Mouse (Mus musculus) intestine, embryonic 14.5 days (tissue): ENCODE data around the gene Pnkd. TPM values are rescaled to one million over a fixed set of nuclear protein-coding genes. Genes with fewer than 3 reads are reported as not detected.
A peak's percentile ranks its signal among the peaks of the same experiment; 100 is the strongest.

Source experiments
- ATAC-seq: fragments of 200-750 bp; cut with Nextera tagmentation; replicated peaks from 2 replicates; pipeline ENCODE4 v1.8.0; 2017; ENCODE audit warnings: low read depth, moderate number of reproducible peaks, moderate TSS enrichment, moderate library complexity; ENCODE audit not compliant: low FRiP score, low TSS enrichment
- DNase-seq: peaks from one replicate; pipeline ENCODE4 v3.0.0-alpha.2; 2018; ENCODE audit warnings: low spot score
- H3K27ac ChIP-seq: fragments of 300-500 bp; sonication (generic); 2 replicates; pipeline ENCODE4 v1.5.1; 2014; ENCODE audit warnings: low read depth, mild to moderate bottlenecking, control low read depth
- H3K27me3 ChIP-seq: fragments of 300-500 bp; sonication (generic); replicated peaks from 2 replicates; pipeline ENCODE4 v1.6.1; 2014; ENCODE audit warnings: low read length, control low read depth; ENCODE audit not compliant: control insufficient read depth, insufficient read depth
- H3K36me3 ChIP-seq: fragments of 300-500 bp; sonication (generic); 2 replicates; pipeline ENCODE4 v1.6.1; 2014; ENCODE audit warnings: low read length, control low read depth; ENCODE audit not compliant: control insufficient read depth, insufficient read depth
- H3K4me1 ChIP-seq: fragments of 300-500 bp; sonication (generic); replicated peaks from 2 replicates; pipeline ENCODE4 v1.6.1; 2014; ENCODE audit warnings: low read length, control low read depth, mixed read lengths; ENCODE audit not compliant: control insufficient read depth, insufficient read depth
- H3K4me2 ChIP-seq: fragments of 300-500 bp; sonication (generic); 2 replicates; pipeline ENCODE4 v1.6.1; 2014; ENCODE audit warnings: low read length
- H3K4me3 ChIP-seq: fragments of 300-500 bp; sonication (generic); 2 replicates; pipeline ENCODE4 v1.5.1; 2014; ENCODE audit warnings: low read depth, low read length, control low read depth, mixed read lengths
- H3K9ac ChIP-seq: fragments of 300-500 bp; sonication (generic); 2 replicates; pipeline ENCODE4 v1.6.1; 2014; ENCODE audit warnings: mild to moderate bottlenecking, low read length
- H3K9me3 ChIP-seq: fragments of 300-500 bp; sonication (generic); 2 replicates; pipeline ENCODE4 v1.6.1; 2016; ENCODE audit warnings: low read length, control low read depth; ENCODE audit not compliant: control insufficient read depth
- WGBS: fragments of 180-500 bp; shearing (Covaris S2); extraction: QIAGEN DNeasy Blood & Tissue Kit; methylation state at CpG from one replicate; pipeline ENCODE4 v1.1.7; 2014; 5-methylcytosine and 5-hydroxymethylcytosine counted together
- polyA plus RNA-seq: library from polyadenylated mRNA; unstranded; fragments of >200 nt; fragmentation: Nextera tagmentation; extraction: Ambion mirVana; gene quantifications from 2 replicates; pipeline ENCODE4 v1.2.1, GENCODE M21; 2014

Gene Pnkd
- polyA plus RNA-seq: 139 and 142 TPM in 2 replicates

DNA sequence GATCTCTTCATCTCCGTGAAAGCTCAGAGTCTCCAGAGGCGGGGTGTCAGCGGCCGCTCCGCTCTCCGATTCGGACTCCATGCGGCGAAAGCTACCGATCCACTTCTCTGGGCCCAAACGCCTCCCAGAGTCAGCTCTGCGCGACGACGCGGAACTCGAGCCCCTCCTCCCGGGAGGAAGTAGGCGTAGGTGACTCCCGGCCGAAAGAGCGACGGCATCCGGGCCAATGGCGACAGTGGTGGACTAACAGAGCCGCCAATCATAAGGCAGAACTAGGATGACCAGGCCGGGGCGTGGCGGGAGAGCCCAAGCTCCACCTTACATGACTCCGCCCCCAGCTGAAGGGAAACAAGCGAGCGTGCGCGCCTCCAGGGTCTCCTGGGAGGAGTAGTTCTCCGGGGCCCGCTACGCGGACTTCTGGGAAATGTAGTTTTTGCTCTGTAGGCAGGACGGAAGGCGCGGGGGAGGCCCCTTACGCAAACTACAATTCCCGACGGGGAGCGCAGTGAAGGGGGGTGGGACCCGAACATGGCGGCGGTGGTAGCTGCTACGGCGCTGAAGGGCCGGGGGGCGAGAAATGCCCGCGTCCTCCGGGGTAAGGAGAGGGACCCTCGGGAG, at the start of gene Pnkd, which contains the start of gene Aamp:
TSS of gene Pnkd (plus strand) at position 388 of the 618 bp plus-strand sequence.
TSS of gene Aamp (minus strand) at position 196 of the 618 bp plus-strand sequence.
- Histone ChIP-seq H3K9ac (peak within 1 kb of the TSS; percentile 72), H3K4me1 (peaks cover 30% of the 10 kb centered on the region), H3K27me3 (no peaks in the 10 kb centered on the region), H3K9me3 (no peaks in the 10 kb centered on the region), H3K4me3 (peak within 1 kb of the TSS; percentile 70), H3K4me2 (peak within 1 kb of the TSS; percentile 93), H3K36me3 (peaks cover 58% of the 10 kb centered on the region), H3K27ac (peak within 1 kb of the TSS; percentile 64; the same call in 1 of the 2 replicates)
- DNase-seq (peak; percentile 97), ATAC-seq (peak; percentile 96)
- WGBS: under 1% methylated on average over 56 of the region's 56 CpGs

DNA sequence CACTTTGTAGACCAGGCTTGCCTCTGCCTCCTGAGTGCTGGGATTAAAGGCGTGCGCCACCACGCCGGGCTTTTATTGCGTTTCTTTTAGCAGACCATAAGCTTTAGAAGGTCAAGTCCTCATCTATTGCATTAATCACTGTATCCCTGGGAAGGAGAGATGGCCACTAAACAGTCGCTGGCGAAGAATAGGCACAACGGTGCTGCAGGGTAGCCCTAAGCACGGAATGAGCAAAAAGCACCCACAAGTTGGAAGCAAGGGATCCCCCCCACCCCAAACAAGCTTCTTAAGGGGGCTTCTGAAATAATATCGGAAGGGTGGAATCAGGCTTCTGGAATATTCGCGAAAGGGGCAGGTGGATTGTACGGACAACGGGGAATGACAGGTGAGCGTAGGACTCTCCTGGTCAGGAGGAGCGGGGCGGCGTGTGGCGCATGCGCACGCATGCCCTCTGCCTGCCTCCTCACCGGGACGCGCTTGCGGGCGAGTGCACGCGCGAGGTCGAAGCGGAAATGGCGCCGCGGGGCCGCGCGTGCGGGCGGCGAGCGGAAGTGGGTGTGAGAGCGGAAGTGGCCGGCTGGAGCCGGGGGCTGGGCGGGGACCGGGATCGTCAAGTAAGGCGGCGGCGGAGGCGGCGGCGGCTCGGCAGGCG, 48.7 kb upstream of the Pnkd start, which contains the start of gene Arpc2:
TSS of gene Arpc2 (plus strand) at position 147 of the 652 bp plus-strand sequence.
- peak within 1 kb of the TSS; percentile 74 for H3K4me2 ChIP-seq
- no peaks in the 10 kb centered on the region for H3K36me3 ChIP-seq
- ATAC-seq (peak; percentile 92), DNase-seq (peak; percentile 97)
- H3K27me3 ChIP-seq: no peaks in the 10 kb centered on the region
- WGBS: 1% methylated on average over 47 of the region's 55 CpGs
- peaks cover 36% of the 10 kb centered on the region for H3K4me1 ChIP-seq
- H3K4me3 ChIP-seq: peak within 1 kb of the TSS; percentile 99
- peak within 1 kb of the TSS; percentile 95 for H3K9ac ChIP-seq
- no peaks in the 10 kb centered on the region for H3K9me3 ChIP-seq
- peak within 1 kb of the TSS; percentile 91 for H3K27ac ChIP-seq

DNA sequence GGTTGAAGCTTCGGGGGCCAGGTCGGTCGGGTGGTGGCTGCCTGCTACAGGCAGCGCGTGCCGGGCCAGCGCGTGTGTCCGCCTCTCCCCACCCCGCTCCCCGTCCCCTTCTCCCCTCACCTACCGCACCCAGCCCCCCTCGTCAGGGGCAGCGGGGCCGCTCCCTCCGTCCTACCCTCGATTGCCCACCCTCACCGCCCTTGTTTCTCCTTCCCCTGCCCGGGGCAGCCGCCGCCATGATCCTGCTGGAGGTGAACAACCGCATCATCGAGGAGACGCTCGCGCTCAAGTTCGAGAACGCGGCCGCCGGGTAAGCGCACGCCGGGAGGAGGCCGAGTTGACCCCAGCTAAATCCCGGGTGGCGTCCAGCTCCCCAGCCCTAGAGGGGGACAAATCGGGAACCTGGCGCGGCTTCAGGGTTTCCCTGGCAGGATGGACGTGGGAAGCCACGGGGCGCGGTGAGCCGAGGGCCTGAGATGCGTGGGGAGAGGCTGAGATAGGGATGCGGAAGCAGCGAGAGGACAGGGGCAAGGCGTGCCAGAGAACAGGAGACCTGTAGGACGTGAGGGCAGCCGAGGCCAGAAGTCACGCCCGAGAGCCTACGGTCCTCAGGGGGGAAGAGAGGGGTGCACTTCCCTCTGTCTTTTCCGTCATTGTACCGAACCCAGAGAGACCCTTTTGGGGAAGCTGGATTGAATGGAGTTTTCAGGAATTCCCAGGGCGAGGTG, 48.0 kb upstream of the Pnkd start:
- no peak for DNase-seq
- peak overlapping the region; percentile 99 for H3K4me3 ChIP-seq
- H3K4me1 ChIP-seq: peaks cover 37% of the 10 kb centered on the region
- peak; percentile 34 for ATAC-seq
- H3K4me2 ChIP-seq: peak overlapping the region; percentile 74
- H3K27ac ChIP-seq: peak overlapping the region; percentile 91
- under 1% methylated on average over 48 of the region's 57 CpGs for WGBS
- H3K27me3 ChIP-seq: no peaks in the 10 kb centered on the region
- no peaks in the 10 kb centered on the region for H3K36me3 ChIP-seq
- H3K9me3 ChIP-seq: no peaks in the 10 kb centered on the region
- H3K9ac ChIP-seq: peak overlapping the region; percentile 95

DNA sequence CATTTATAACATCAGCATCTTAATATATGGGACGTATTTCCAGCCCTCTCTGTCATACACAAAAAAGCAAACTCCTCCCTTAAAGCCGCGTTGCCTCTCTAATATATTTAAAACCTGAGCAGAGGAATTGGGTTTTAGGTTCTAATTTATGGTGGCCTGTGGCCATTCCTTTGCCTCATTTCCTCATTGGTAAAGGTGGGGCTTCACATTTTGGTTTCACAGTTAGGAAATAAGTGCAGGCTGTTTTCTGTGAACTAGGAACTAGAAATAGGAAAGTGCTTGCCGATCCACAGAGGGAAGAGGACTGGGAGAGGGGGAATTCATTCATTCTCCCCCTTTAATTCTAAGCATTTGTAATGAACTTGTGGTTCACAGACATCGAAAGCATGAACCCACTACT, 47.1 kb upstream of the Pnkd start:
- peaks cover 37% of the 10 kb centered on the region for H3K4me1 ChIP-seq
- WGBS: 23% methylated on average over 5 of the region's 5 CpGs
- peak overlapping the region; percentile 74 for H3K4me2 ChIP-seq
- peak overlapping the region; percentile 91 for H3K27ac ChIP-seq
- H3K9me3 ChIP-seq: no peaks in the 10 kb centered on the region
- H3K27me3 ChIP-seq: no peaks in the 10 kb centered on the region
- peak overlapping the region; percentile 95 for H3K9ac ChIP-seq
- H3K36me3 ChIP-seq: no peaks in the 10 kb centered on the region
- ATAC-seq (no peak), DNase-seq (no peak)
- peak overlapping the region; percentile 99 for H3K4me3 ChIP-seq

DNA sequence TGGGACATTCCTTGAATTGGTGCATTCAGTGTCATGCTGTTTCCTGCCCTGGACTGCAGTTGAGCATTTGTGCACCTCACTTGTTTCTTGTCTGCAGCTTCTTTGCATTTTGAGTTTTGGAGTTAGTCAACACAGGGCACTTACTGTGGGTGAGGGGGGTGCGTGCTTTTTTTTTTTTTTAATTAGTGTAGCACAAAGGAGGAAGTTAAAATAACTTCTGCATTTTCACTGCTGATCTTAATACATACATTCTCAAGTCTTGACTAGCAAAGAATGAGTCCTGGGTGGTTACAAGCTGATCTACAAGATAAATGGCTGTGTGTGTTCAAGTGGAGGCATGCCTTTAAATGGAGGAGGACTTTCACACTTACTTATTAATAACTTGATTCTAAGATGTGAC, 46.6 kb upstream of the Pnkd start:
- ATAC-seq (no peak), DNase-seq (no peak)
- H3K4me2 ChIP-seq: peak overlapping the region; percentile 74
- H3K27me3 ChIP-seq: no peaks in the 10 kb centered on the region
- H3K4me1 ChIP-seq: peaks cover 37% of the 10 kb centered on the region
- no peaks in the 10 kb centered on the region for H3K36me3 ChIP-seq
- H3K9me3 ChIP-seq: no peaks in the 10 kb centered on the region
- H3K27ac ChIP-seq: no peak overlapping the region
- 50% methylated on average over 1 of the region's 1 CpGs for WGBS
- H3K9ac ChIP-seq: peak overlapping the region; percentile 95
- peak overlapping the region; percentile 99 for H3K4me3 ChIP-seq

DNA sequence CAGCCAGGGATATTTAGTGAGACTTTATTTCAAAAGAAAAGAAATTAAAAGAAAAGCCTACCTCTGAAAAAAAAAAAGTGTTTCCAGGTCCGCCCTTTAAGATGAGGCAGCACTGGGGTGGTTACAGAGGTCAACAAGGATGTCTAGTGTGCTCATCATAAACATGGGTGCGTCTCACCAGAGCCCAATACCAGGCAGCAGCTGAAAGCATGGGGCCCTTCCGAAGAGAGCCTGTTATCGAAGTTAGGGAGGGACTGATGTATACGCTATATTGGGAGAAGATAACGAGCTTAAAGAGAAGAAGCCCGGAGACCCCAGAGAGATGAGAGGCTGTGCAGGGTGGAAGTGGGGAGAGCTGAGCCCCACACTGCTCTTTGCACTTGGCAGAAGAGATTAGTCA, 45.6 kb upstream of the Pnkd start:
- no peaks in the 10 kb centered on the region for H3K36me3 ChIP-seq
- H3K4me3 ChIP-seq: peak overlapping the region; percentile 99
- no peaks in the 10 kb centered on the region for H3K27me3 ChIP-seq
- WGBS: 18% methylated on average over 7 of the region's 7 CpGs
- peaks cover 44% of the 10 kb centered on the region for H3K4me1 ChIP-seq
- ATAC-seq: no peak
- peak overlapping the region; percentile 64 for H3K27ac ChIP-seq
- peak; percentile 53 for DNase-seq
- H3K9me3 ChIP-seq: no peaks in the 10 kb centered on the region
- peak overlapping the region; percentile 74 for H3K4me2 ChIP-seq
- peak overlapping the region; percentile 13; the same call in 1 of the 2 replicates for H3K9ac ChIP-seq

DNA sequence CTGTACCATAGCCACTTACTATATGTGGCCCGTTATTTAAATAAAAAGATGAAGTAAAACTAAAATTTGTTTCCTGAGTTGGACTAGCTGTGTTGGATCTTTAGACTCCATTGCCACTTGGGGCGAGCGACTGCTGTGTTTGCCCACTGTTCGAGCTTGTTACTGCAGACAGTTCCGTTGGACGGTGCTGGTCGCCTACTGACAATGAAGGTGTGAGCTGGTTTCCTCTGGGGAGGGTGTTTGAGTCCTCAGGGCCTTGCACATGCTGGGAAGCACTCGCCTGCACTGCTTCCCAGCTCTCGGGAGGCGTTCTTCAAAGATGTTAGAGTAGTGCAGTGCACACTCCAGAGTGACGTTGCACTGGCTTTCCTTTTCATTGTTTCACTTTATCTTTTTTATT, 45.1 kb upstream of the Pnkd start:
- peak overlapping the region; percentile 30; the same call in 1 of the 2 replicates for H3K9ac ChIP-seq
- no peaks in the 10 kb centered on the region for H3K36me3 ChIP-seq
- no peaks in the 10 kb centered on the region for H3K27me3 ChIP-seq
- H3K9me3 ChIP-seq: no peaks in the 10 kb centered on the region
- no peak for DNase-seq
- H3K4me2 ChIP-seq: peak overlapping the region; percentile 74
- H3K27ac ChIP-seq: peak overlapping the region; percentile 76
- peaks cover 48% of the 10 kb centered on the region for H3K4me1 ChIP-seq
- no peak for ATAC-seq
- peak overlapping the region; percentile 99; the same call in 1 of the 2 replicates for H3K4me3 ChIP-seq
- WGBS: 39% methylated on average over 11 of the region's 11 CpGs

DNA sequence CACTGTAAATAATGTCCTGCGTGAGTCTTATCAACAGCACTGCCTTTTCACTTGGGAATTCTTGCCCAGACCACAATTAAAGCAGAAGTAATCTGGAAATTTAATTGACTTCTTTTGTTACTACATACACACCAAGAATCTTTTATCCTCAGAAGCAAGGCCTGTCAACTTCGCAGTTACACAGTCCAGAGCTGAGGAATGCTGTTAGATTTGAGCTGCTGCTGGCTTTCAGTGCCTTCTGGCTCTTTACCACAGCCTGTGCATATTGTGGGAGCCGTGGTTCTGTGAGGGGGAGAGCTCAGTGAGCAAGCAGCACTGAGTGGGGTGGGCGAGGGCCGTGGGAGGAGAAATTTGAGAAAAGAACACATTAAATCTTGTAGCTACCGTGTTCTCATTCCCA, 44.4 kb upstream of the Pnkd start:
- 0 out of 2 replicates have a peak overlapping the region, but pooled peaks have one; percentile 0 for H3K4me3 ChIP-seq
- H3K27me3 ChIP-seq: no peaks in the 10 kb centered on the region
- WGBS: 23% methylated on average over 6 of the region's 6 CpGs
- no peak for ATAC-seq
- DNase-seq: peak; percentile 67
- no peaks in the 10 kb centered on the region for H3K9me3 ChIP-seq
- H3K4me2 ChIP-seq: peak overlapping the region; percentile 74
- H3K27ac ChIP-seq: peak overlapping the region; percentile 76
- peaks cover 48% of the 10 kb centered on the region for H3K4me1 ChIP-seq
- H3K9ac ChIP-seq: no peak overlapping the region
- H3K36me3 ChIP-seq: no peaks in the 10 kb centered on the region
